Mouse (Mus musculus) right cerebral cortex, postnatal 36 days (tissue): ENCODE data around the gene Dnah8.

ENCODE experiments used
- DNase-seq, 2 experiments: peaks; one replicate each; pipeline ENCODE4 v3.0.0; 2022; ENCODE audit warnings: low spot score in 2 of 2, mixed read lengths in 1 of 2

The Dnah8 gene

GRCm38 (mm10) chr17:30821115-30821514 lies 197.0 kb downstream of the Dnah8 start:
- no peak for DNase-seq

GRCm38 (mm10) chr17:30824473-30824872 lies 200.3 kb downstream of the Dnah8 start:
- DNase-seq: no peak

GRCm38 (mm10) chr17:30825731-30826304 lies 201.7 kb downstream of the Dnah8 start:
- DNase-seq: no peak

- DNase-seq: no peak
Observed at GRCm38 (mm10) chr17:30831170-30831569, 207.0 kb downstream of the Dnah8 start.

GRCm38 (mm10) chr17:30835419-30835818 lies 211.3 kb downstream of the Dnah8 start:
- DNase-seq: no peak

GRCm38 (mm10) chr17:30837031-30837430 lies 212.9 kb downstream of the Dnah8 start:
- no peak for DNase-seq

GRCm38 (mm10) chr17:30840046-30840445 lies 215.9 kb downstream of the Dnah8 start:
- DNase-seq: no peak

GRCm38 (mm10) chr17:30842312-30842711 lies 218.2 kb downstream of the Dnah8 start:
- no peak for DNase-seq

GRCm38 (mm10) chr17:30844321-30844791 lies 220.2 kb downstream of the Dnah8 start:
- DNase-seq: no peak

- DNase-seq: no peak
Observed at GRCm38 (mm10) chr17:30847498-30847897, 223.3 kb downstream of the Dnah8 start.

GRCm38 (mm10) chr17:30848086-30848485 lies 223.9 kb downstream of the Dnah8 start:
- DNase-seq: no peak

GRCm38 (mm10) chr17:30848804-30849203 lies 224.7 kb downstream of the Dnah8 start:
- no peak for DNase-seq

- DNase-seq: no peak
Observed at GRCm38 (mm10) chr17:30849813-30850212, 225.7 kb downstream of the Dnah8 start.

GRCm38 (mm10) chr17:30852345-30852744 lies 228.2 kb downstream of the Dnah8 start:
- DNase-seq: no peak

GRCm38 (mm10) chr17:30857347-30857746 lies 233.2 kb downstream of the Dnah8 start:
- no peak for DNase-seq

- no peak for DNase-seq
Observed at GRCm38 (mm10) chr17:30858586-30859259, 234.6 kb downstream of the Dnah8 start.

- DNase-seq: no peak
Observed at GRCm38 (mm10) chr17:30859989-30860585, 235.9 kb downstream of the Dnah8 start.

- DNase-seq: no peak
Observed at GRCm38 (mm10) chr17:30860606-30861005, 236.5 kb downstream of the Dnah8 start.

GRCm38 (mm10) chr17:30866281-30866680 lies 242.1 kb downstream of the Dnah8 start:
- DNase-seq: peak in 1 of 2 experiments; percentile 10

GRCm38 (mm10) chr17:30866966-30867365 lies 242.8 kb downstream of the Dnah8 start:
- no peak for DNase-seq

- DNase-seq: no peak
Observed at GRCm38 (mm10) chr17:30871040-30871439, 246.9 kb downstream of the Dnah8 start.

- no peak for DNase-seq
Observed at GRCm38 (mm10) chr17:30874276-30874675, 250.1 kb downstream of the Dnah8 start.

- no peak for DNase-seq
Observed at GRCm38 (mm10) chr17:30877456-30877855, 253.3 kb downstream of the Dnah8 start.
